Mouse (Mus musculus) gastrocnemius, adult 18-20 months (tissue): Measurements from ENCODE around the gene Pnma5. TPM values are rescaled to one million over a fixed set of nuclear protein-coding genes. Genes with fewer than 3 reads are reported as not detected.
A peak's percentile ranks its signal among the peaks of the same experiment; 100 is the strongest.

Experiments
- DNase-seq: peaks from one replicate; pipeline ENCODE4 v3.0.0; 2021; ENCODE audit warnings: low spot score
- microRNA-seq: library from miRNA; unstranded; fragments of <30 nt; microRNA quantifications from one replicate; pipeline ENCODE4 v1.2.0, GENCODE M21; 2021
- total RNA-seq, 2 experiments: library from RNA; stranded (reverse); gene quantifications; 2 replicates each; pipeline ENCODE4 v1.2.3; 2021

Gene Pnma5
- total RNA-seq, 2 experiments from 2014 or later, result 0.14 TPM; not detected in 1

DNA sequence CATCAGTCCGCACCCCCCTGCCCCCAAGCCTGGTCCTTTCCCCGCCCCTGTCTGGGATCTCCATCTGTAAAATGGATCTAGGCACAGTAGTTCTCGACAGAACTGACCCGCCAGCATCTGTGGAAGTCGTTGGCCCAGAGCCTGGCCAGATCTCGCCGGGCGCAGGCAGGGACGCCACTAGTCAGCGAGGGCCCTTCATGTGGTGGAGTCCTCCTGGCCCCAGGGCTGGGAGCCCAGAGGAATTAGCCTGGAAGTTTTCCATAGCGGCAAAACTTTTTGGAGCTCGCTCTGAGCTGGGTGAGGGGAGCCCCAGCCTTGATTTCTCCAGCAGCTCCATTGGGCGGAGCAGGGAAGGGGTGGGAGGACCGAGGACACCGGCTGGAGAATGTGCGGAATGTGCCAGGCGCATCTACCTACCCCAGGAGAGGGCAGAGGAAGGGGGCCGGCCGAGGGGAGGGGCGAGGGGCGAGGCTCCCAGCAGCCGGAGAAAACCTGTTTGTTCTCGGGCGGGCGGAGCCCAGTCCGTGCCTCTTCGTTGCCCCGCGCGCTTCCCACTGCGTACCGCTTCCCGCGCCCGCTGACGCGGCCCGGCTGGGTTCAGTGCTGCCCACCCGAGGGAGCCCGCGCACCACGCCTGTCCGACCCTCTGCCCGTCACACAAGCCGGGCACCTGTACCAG is 49.9 kb downstream of the Pnma5 start, which contains the start of gene Zfp185:
Gene Zfp185, plus strand, starts transcription at position 499 of the 679 bp plus-strand sequence.
- peak; percentile 19 for DNase-seq

GRCm38 (mm10) chrX:72985607-72986006 is 51.3 kb downstream of the Pnma5 start:
- DNase-seq, result no peak

Small RNA genes within 50 kb of the gene (microRNA-seq; reads per million reads assigned to microRNA genes)
- gene Mir2137, result not detected

Other genes with a start within 250 kb of the Pnma5 start
- not detected for gene Gabrq, start 211.9 kb downstream of the Pnma5 start, total RNA-seq
- gene Cetn2, start 118.7 kb downstream of the Pnma5 start, total RNA-seq, result 10 to 100 TPM; 27.4 to 28.8 TPM
- gene Nsdhl, start 118.5 kb downstream of the Pnma5 start, total RNA-seq, result 1 to 10 TPM; 3.3 to 3.5 TPM
- 1 to 10 TPM in 1 of 2 experiments, under 1 TPM in 1; 0.53 to 1.3 TPM for gene Zfp185, start 49.8 kb downstream of the Pnma5 start, total RNA-seq
- gene Pnma3, start 27.7 kb upstream of the Pnma5 start, total RNA-seq, result not detected
- not detected for gene Xlr4a, start 45.4 kb upstream of the Pnma5 start, total RNA-seq
- under 1 TPM; 0.36 to 0.53 TPM for gene Xlr3a, start 60.0 kb upstream of the Pnma5 start, total RNA-seq
- not detected for gene Gm14685, start 79.9 kb upstream of the Pnma5 start, total RNA-seq
- not detected for gene Xlr5b, start 111.7 kb upstream of the Pnma5 start, total RNA-seq
- gene DXBay18, start 112.3 kb upstream of the Pnma5 start, total RNA-seq, result not detected
- not detected for gene Spin2d, start 139.9 kb upstream of the Pnma5 start, total RNA-seq
- gene Xlr3b, start 155.1 kb upstream of the Pnma5 start, total RNA-seq, result 1 to 10 TPM; 1.4 to 2.3 TPM
- not detected for gene Xlr4b, start 177.2 kb upstream of the Pnma5 start, total RNA-seq
- gene F8a, start 191.2 kb upstream of the Pnma5 start, total RNA-seq, result 1 to 10 TPM; 5.5 to 6.0 TPM
- under 1 TPM in 1 of 2 experiments, not detected in 1; 0.18 TPM for gene Xlr4c, start 206.0 kb upstream of the Pnma5 start, total RNA-seq
- under 1 TPM in 1 of 2 experiments, not detected in 1; 0.80 TPM for gene Xlr3c, start 228.3 kb upstream of the Pnma5 start, total RNA-seq